Mouse (Mus musculus) C2C12 (cell line): Measurements from ENCODE around the gene Eif2ak3.

Source experiments
- CEBPB ChIP-seq: IDR thresholded peaks from one replicate; pipeline ENCODE4 v1.6.1; 2011; ENCODE audit warnings: low read depth, mild to moderate bottlenecking, control low read depth, moderate library complexity
- CTCF ChIP-seq: IDR thresholded peaks from one replicate; pipeline ENCODE4 v1.5.1; 2011; ENCODE audit not compliant: control insufficient read depth, insufficient read depth, insufficient read length
- FOSL1 ChIP-seq: IDR thresholded peaks from one replicate; pipeline ENCODE4 v1.8.0; 2011; ENCODE audit warnings: mild to moderate bottlenecking, low read length; ENCODE audit not compliant: poor library complexity, insufficient read depth, severe bottlenecking
- MAX ChIP-seq: IDR thresholded peaks from one replicate; pipeline ENCODE4 v1.6.1; 2011; ENCODE audit warnings: mild to moderate bottlenecking, control low read depth
- MYOD1 ChIP-seq: IDR thresholded peaks from one replicate; pipeline ENCODE4 v1.6.1; 2011; ENCODE audit warnings: low read depth; ENCODE audit not compliant: control insufficient read depth, insufficient read length
- MYOG ChIP-seq: IDR thresholded peaks from one replicate; pipeline ENCODE4 v1.6.1; 2011; ENCODE audit not compliant: control insufficient read depth, insufficient read length; ENCODE audit errors: extremely low read depth
- USF1 ChIP-seq: IDR thresholded peaks from one replicate; pipeline ENCODE4 v1.6.1; 2011; ENCODE audit warnings: low read depth, mild to moderate bottlenecking, control low read depth, moderate library complexity

DNA sequence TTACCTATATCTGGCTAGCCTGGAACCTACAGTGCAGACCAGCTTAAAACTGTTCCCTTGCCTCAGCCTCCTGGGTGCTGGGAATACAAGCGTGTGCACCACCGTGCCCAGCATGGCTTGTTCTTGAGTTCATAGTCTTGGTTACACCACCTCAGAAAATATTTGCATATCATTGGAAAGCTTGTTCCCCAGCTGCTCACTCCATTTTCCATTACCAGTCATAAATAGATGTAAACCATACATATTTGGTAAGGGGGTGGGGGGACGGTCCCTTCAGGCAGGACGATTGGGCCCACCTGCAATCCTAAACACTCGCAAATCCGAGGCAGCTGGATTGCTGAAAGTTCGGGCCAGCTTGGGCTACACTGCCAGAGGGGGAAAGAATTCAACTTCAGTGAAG lies 109.0 kb downstream of the Eif2ak3 start:
- no peak for TF ChIP-seq CTCF
- TF ChIP-seq MAX, result no peak
- no peak for TF ChIP-seq FOSL1
- no peak for TF ChIP-seq MYOG
- no peak for TF ChIP-seq MYOD1
- TF ChIP-seq CEBPB, result no peak
- TF ChIP-seq USF1, result no peak
